Mouse (Mus musculus) E14TG2a.4 (cell line): ENCODE data around the gene Smarcb1.

Experiments
- CTCF ChIP-seq: conservative IDR thresholded peaks from 2 replicates; pipeline ENCODE4 v1.5.1; 2014; ENCODE audit warnings: low read length
- NANOG ChIP-seq: IDR thresholded peaks from 2 replicates; pipeline ENCODE4 v1.6.1; 2014; ENCODE audit warnings: borderline replicate concordance, low read length, mixed read lengths
- POU5F1 ChIP-seq: IDR thresholded peaks from 2 replicates; pipeline ENCODE4 v1.6.1; 2014; ENCODE audit warnings: low read length, borderline replicate concordance

DNA sequence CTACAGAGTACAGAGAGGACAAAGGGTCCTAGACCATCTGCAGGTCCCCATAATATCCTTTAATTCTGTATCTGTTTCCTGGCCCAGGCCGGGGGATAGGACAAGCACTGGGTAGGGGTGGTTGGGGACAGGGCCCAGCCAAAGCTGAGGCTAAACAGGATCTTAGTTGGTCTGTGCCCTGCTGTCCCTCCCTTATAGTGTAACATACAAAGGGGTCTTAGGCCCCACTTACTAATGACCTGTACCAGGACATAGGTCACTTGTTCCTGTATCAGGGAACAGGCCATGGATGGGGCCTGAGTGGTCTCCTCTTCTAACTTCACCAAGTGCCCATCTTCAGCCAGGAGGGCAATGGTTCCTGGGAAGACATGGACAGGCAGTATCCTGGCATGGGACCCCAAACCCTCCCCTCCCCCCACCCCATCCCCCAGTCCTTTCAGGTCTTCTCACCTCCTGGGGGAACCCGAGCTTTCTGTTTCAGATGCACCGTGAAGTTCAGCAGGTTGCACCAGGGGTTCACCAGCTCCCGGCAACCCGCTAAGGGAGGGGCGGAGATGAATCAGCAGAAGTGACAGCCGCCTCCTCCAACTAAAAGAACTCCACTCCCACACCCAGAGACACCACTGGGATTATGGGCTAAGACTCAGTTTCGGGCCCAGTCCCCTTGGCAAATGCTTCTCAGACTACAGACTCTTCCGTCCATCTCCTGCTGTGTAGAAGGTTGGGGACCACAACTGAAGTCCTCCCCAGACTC lies 18.2 kb upstream of the Smarcb1 start:
- TF ChIP-seq CTCF: no peak
- TF ChIP-seq POU5F1: no peak
- no peak for TF ChIP-seq NANOG
